Mouse (Mus musculus): Measurements from ENCODE around the gene Adcyap1. TPM values are rescaled to one million over a fixed set of nuclear protein-coding genes. Genes with fewer than 3 reads are reported as not detected.

Gene Adcyap1
- polyA plus RNA-seq, 1 experiment from 2014 or later, result 0.52 TPM

DNA sequence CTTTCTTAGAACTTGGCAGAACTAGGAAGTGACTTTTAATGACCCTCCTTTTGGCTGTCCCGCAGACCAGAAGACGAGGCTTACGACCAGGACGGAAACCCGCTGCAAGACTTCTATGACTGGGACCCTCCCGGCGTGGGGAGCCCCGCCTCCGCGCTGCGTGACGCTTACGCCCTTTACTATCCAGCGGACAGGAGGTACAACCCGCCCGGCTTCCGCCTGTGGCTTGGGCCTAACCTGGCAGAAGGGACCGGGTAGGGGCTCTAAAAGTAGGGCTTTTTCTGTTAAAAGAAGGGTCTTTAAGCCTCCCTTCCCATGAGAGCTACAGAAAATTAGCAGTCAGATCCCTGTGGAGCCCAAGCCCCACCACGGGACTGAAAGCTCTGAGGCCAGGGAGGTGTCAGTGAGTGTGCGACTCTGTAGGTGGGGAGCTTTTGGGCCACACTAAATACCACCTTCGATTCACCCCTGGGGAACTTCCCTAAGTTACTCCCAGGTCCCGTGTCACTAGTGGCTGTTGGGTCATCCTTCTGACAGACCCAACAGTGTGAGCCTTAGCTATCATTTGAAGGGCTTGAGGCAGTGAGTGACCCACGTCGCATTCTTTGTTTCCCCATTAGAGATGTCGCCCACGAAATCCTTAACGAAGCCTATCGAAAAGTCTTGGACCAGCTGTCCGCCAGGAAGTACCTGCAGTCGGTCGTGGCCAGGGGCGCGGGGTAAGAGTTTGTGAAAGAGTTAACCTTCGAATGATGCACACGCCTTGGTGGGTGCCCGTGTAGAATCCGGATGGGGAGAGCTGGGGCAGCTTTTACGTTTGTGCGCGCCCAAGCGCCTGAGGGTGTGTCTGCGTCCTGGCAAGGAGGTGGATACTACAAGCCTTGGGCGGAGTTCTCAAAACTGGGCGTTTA lies 3.6 kb downstream of the Adcyap1 start:
- WGBS, result under 1% methylated on average over 44 of the region's 44 CpGs
- no peaks in the 10 kb centered on the region for H3K36me3 ChIP-seq (ENCODE audit: control insufficient read depth, insufficient read depth, low read length)
- peaks cover 15% of the 10 kb centered on the region for H3K4me1 ChIP-seq (ENCODE audit: control insufficient read depth, insufficient read depth, low read length)
- H3K9me3 ChIP-seq (replicated peaks; ENCODE audit: control insufficient read depth, low read length), result no peaks in the 10 kb centered on the region
- H3K27ac ChIP-seq (ENCODE audit: low read length), result no peak overlapping the region
- H3K27me3 ChIP-seq (ENCODE audit: control insufficient read depth, insufficient read depth, low read length), result peaks cover 67% of the 10 kb centered on the region
- H3K4me2 ChIP-seq (ENCODE audit: low read depth, low read length), result peak overlapping the region; percentile 60
- no peak overlapping the region for H3K9ac ChIP-seq (ENCODE audit: low read length)
- ATAC-seq (ENCODE audit: insufficient read depth, low FRiP score), result 0 out of 2 replicates have a peak, but pooled peaks have one; percentile 25
- H3K4me3 ChIP-seq (replicated peaks; ENCODE audit: low read length), result peak overlapping the region; percentile 40

DNA sequence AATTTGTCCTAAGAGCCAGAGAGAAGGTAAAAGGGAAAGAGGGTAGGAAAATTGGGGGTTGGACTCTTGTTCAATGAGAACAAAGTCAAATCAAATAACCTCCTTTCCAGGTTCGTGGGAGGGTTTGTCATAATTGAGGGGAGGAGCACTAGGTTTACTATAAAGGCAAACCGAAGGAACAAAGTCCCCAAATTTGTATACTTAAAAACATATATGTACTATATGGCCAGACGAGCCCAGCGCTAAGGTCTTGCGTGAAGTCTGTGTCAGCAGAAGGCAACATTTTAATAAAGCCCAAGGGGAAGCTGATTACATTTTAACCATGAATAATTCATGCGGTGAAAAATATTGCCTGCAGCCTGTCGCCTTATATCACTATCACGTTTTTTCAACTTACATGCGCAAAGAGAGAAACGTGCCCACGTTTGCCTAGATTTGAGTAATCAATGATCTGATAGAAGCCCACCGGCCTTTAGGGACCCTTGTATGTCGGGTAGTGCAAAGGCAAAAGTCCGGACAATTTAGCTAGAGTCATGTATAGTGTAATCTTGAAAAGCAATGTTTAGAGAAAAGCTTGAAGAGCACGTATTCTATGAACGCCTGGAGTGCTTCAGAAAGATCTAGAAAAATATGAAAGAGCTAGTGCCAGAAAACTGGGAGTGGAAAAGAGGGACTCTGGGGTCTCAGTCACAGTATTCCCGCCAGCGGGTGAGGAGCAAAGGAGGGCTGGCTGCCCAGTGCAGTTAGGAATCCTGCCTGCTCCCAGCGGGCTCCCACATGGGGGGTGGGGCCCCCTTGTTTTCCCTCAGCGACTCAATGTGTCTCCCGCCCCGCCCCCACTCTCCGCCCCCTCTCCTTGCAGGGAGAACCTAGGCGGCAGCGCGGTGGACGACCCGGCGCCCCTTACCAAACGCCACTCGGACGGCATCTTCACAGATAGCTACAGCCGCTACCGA lies 4.5 kb downstream of the Adcyap1 start:
- peak overlapping the region; percentile 40 for H3K4me3 ChIP-seq (replicated peaks; ENCODE audit: low read length)
- no peaks in the 10 kb centered on the region for H3K36me3 ChIP-seq (ENCODE audit: control insufficient read depth, insufficient read depth, low read length)
- peak overlapping the region; percentile 60 for H3K4me2 ChIP-seq (ENCODE audit: low read depth, low read length)
- no peaks in the 10 kb centered on the region for H3K9me3 ChIP-seq (replicated peaks; ENCODE audit: control insufficient read depth, low read length)
- H3K9ac ChIP-seq (ENCODE audit: low read length), result no peak overlapping the region
- peaks cover 15% of the 10 kb centered on the region for H3K4me1 ChIP-seq (ENCODE audit: control insufficient read depth, insufficient read depth, low read length)
- peaks cover 60% of the 10 kb centered on the region for H3K27me3 ChIP-seq (ENCODE audit: control insufficient read depth, insufficient read depth, low read length)
- ATAC-seq (ENCODE audit: insufficient read depth, low FRiP score), result no peak
- under 1% methylated on average over 34 of the region's 34 CpGs for WGBS
- H3K27ac ChIP-seq (ENCODE audit: low read length), result no peak overlapping the region

DNA sequence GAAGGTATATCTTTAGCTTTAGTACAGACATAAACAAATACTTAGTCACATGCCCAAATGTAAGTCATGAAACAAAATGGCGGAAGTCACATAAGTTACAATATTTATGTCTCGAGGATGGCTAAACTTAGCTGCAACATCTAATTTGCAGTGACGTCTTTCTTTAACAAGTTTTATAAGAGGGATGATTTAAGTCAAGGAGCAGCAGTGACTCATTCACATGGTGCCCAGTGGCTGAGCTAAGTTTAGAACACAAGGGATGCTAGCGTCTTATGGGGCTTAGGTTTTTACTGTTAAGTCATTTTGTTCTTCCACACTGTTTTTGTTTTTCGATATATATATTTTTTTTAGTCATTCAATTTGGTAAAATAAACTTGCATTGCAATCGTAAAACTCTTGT lies 19.0 kb downstream of the Adcyap1 start:
- no peaks in the 10 kb centered on the region for H3K9me3 ChIP-seq (replicated peaks; ENCODE audit: control insufficient read depth, low read length)
- WGBS, result 81% methylated on average over 6 of the region's 6 CpGs
- H3K36me3 ChIP-seq (ENCODE audit: control insufficient read depth, insufficient read depth, low read length), result no peaks in the 10 kb centered on the region
- H3K4me1 ChIP-seq (ENCODE audit: control insufficient read depth, insufficient read depth, low read length), result no peaks in the 10 kb centered on the region
- H3K9ac ChIP-seq (ENCODE audit: low read length), result no peak overlapping the region
- no peaks in the 10 kb centered on the region for H3K27me3 ChIP-seq (ENCODE audit: control insufficient read depth, insufficient read depth, low read length)
- H3K27ac ChIP-seq (ENCODE audit: low read length), result no peak overlapping the region
- no peak overlapping the region for H3K4me3 ChIP-seq (replicated peaks; ENCODE audit: low read length)
- no peak overlapping the region for H3K4me2 ChIP-seq (ENCODE audit: low read depth, low read length)
- no peak for ATAC-seq (ENCODE audit: insufficient read depth, low FRiP score)

DNA sequence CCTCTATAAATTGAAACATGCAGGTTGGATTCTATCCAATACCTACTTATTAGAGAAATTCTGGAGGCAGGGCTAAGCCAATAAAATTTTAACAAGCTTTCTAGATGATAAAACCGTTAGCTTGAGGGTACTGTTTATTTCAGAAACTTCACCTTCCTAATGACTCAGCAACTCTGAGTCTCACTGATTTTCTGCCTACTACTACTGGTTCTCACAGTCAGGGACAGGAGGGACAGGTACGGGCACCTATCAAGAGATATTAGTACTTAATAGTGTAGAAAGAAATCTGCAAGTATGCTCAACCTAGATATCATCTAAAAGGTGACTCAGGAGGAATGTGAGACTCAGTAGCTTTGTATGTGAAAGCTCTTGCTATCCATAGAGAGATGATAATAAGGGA lies 19.8 kb downstream of the Adcyap1 start:
- H3K4me2 ChIP-seq (ENCODE audit: low read depth, low read length), result no peak overlapping the region
- no peaks in the 10 kb centered on the region for H3K36me3 ChIP-seq (ENCODE audit: control insufficient read depth, insufficient read depth, low read length)
- H3K9ac ChIP-seq (ENCODE audit: low read length), result no peak overlapping the region
- H3K27ac ChIP-seq (ENCODE audit: low read length), result no peak overlapping the region
- H3K4me3 ChIP-seq (replicated peaks; ENCODE audit: low read length), result no peak overlapping the region
- no peaks in the 10 kb centered on the region for H3K9me3 ChIP-seq (replicated peaks; ENCODE audit: control insufficient read depth, low read length)
- H3K27me3 ChIP-seq (ENCODE audit: control insufficient read depth, insufficient read depth, low read length), result no peaks in the 10 kb centered on the region
- no peaks in the 10 kb centered on the region for H3K4me1 ChIP-seq (ENCODE audit: control insufficient read depth, insufficient read depth, low read length)
- no peak for ATAC-seq (ENCODE audit: insufficient read depth, low FRiP score)
- 60% methylated on average over 2 of the region's 2 CpGs for WGBS

DNA sequence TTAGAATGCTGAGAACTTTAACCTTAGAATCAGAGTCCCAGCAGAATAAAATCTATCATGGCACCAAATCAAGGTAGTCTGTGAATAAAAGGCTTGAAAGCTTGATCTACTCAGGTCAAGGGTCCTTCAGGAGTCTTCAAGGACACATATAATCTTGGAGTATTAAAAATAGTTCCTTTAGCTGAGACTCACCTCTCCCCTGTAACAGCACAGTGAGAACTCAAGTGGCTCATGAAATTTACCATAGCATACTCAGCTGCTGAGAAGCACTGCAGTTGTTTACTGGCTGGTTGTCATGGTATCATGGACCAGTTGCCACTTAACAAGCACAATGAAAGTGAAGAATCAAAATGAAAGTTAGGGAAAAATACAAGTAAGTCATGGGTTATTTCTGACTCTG lies 38.5 kb downstream of the Adcyap1 start:
- Histone ChIP-seq H3K36me3 (ENCODE audit: control insufficient read depth, insufficient read depth, low read length) (no peaks in the 10 kb centered on the region), H3K27me3 (ENCODE audit: control insufficient read depth, insufficient read depth, low read length) (no peaks in the 10 kb centered on the region), H3K4me2 (ENCODE audit: low read depth, low read length) (no peak overlapping the region), H3K9ac (ENCODE audit: low read length) (no peak overlapping the region), H3K27ac (ENCODE audit: low read length) (no peak overlapping the region), H3K4me1 (ENCODE audit: control insufficient read depth, insufficient read depth, low read length) (no peaks in the 10 kb centered on the region), H3K9me3 (replicated peaks; ENCODE audit: control insufficient read depth, low read length) (no peaks in the 10 kb centered on the region), H3K4me3 (replicated peaks; ENCODE audit: low read length) (no peak overlapping the region)
- no peak for ATAC-seq (ENCODE audit: insufficient read depth, low FRiP score)

Measured in stomach, embryonic 16.5 days (tissue).